Mouse (Mus musculus) C2C12 (cell line): ENCODE data around the gene Cnn2. TPM values are rescaled to one million over a fixed set of nuclear protein-coding genes. Genes with fewer than 3 reads are reported as not detected.

Experiments used
- H3K27me3 ChIP-seq: one replicate; pipeline ENCODE4 v1.6.1; 2011; ENCODE audit not compliant: control insufficient read depth, insufficient read depth, insufficient read length
- H3K36me3 ChIP-seq: one replicate; pipeline ENCODE4 v1.6.1; 2011; ENCODE audit not compliant: control insufficient read depth, insufficient read depth
- H3K4me3 ChIP-seq: one replicate; pipeline ENCODE4 v1.5.1; 2011; ENCODE audit warnings: mild to moderate bottlenecking, control low read depth; ENCODE audit not compliant: poor library complexity, insufficient read depth, severe bottlenecking
- H3K79me2 ChIP-seq: one replicate; pipeline ENCODE4 v1.6.1; 2011; ENCODE audit not compliant: control insufficient read depth, insufficient read depth
- H3K79me3 ChIP-seq: one replicate; pipeline ENCODE4 v1.6.1; 2011; ENCODE audit warnings: low read depth, control low read depth
- H3ac ChIP-seq: one replicate; pipeline ENCODE3; 2011; ENCODE audit warnings: low read depth; ENCODE audit not compliant: control insufficient read depth, insufficient read length
- CEBPB ChIP-seq: IDR thresholded peaks from one replicate; pipeline ENCODE4 v1.6.1; 2011; ENCODE audit warnings: low read depth, mild to moderate bottlenecking, control low read depth, moderate library complexity
- CTCF ChIP-seq: IDR thresholded peaks from one replicate; pipeline ENCODE4 v1.5.1; 2011; ENCODE audit not compliant: control insufficient read depth, insufficient read depth, insufficient read length
- FOSL1 ChIP-seq: IDR thresholded peaks from one replicate; pipeline ENCODE4 v1.8.0; 2011; ENCODE audit warnings: mild to moderate bottlenecking, low read length; ENCODE audit not compliant: poor library complexity, insufficient read depth, severe bottlenecking
- MAX ChIP-seq: IDR thresholded peaks from one replicate; pipeline ENCODE4 v1.6.1; 2011; ENCODE audit warnings: mild to moderate bottlenecking, control low read depth
- MYOD1 ChIP-seq: IDR thresholded peaks from one replicate; pipeline ENCODE4 v1.6.1; 2011; ENCODE audit warnings: low read depth; ENCODE audit not compliant: control insufficient read depth, insufficient read length
- MYOG ChIP-seq: IDR thresholded peaks from one replicate; pipeline ENCODE4 v1.6.1; 2011; ENCODE audit not compliant: control insufficient read depth, insufficient read length; ENCODE audit errors: extremely low read depth
- USF1 ChIP-seq: IDR thresholded peaks from one replicate; pipeline ENCODE4 v1.6.1; 2011; ENCODE audit warnings: low read depth, mild to moderate bottlenecking, control low read depth, moderate library complexity
- polyA plus RNA-seq: library from polyadenylated mRNA; unstranded; fragments of >200 nt; fragmentation: generic; extraction: Trizol; gene quantifications from one replicate; pipeline ENCODE4 v1.2.1, GENCODE M21; 2012; ENCODE audit warnings: missing spikeins

The Cnn2 gene
- polyA plus RNA-seq, 1 experiment, result 437 TPM

DNA sequence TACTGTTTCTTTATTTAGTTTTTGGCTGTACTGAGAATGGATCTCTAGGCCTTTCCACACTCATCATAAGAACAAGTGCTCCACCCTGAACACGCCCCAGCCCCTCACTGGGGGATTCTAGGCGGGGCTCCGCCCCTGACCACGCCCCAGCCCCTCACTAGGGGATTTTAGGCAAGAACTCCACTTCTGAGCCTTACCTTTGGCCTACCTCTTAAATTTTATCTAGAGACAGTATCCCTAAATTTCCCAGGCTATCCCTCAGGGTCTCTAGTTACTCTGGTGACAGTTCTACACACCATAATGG is 36.6 kb downstream of the Cnn2 start:
- no peak for TF ChIP-seq CEBPB
- no peak for TF ChIP-seq CTCF
- no peak for TF ChIP-seq FOSL1
- TF ChIP-seq MYOG, result no peak
- no peak for TF ChIP-seq USF1
- no peak for TF ChIP-seq MYOD1
- no peak for TF ChIP-seq MAX
- Histone ChIP-seq H3K36me3 (no peaks in the 10 kb centered on the region), H3K79me3 (no peaks in the 10 kb centered on the region), H3K27me3 (no peaks in the 10 kb centered on the region), H3K4me3 (no peak overlapping the region), H3K79me2 (no peaks in the 10 kb centered on the region), H3ac (no peak overlapping the region)

DNA sequence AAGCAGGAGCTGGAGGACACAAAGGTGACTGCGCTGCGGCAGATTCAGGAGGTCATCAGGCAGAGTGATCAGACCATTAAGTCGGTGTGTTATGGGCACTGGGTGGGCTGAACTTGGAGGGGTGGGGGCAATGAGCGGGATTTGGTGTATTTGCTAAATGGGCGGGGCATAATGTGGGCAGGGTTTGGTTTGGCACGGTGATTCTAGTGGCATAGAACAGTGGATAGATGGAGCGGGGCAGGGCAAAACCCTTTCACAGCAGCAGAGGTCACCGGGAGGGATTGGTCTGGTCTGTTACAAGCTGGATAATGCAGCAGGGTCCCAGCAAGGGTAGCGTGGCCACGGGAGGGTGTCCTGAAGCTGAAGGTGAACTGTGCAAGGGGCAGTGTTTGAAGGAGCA is 37.1 kb downstream of the Cnn2 start:
- Histone ChIP-seq H3K4me3 (no peak overlapping the region), H3ac (no peak overlapping the region), H3K27me3 (no peaks in the 10 kb centered on the region), H3K79me3 (no peaks in the 10 kb centered on the region), H3K36me3 (no peaks in the 10 kb centered on the region), H3K79me2 (no peaks in the 10 kb centered on the region)
- TF ChIP-seq MYOG (no peak), FOSL1 (no peak), USF1 (no peak), MAX (no peak), CEBPB (no peak), CTCF (no peak), MYOD1 (no peak)

DNA sequence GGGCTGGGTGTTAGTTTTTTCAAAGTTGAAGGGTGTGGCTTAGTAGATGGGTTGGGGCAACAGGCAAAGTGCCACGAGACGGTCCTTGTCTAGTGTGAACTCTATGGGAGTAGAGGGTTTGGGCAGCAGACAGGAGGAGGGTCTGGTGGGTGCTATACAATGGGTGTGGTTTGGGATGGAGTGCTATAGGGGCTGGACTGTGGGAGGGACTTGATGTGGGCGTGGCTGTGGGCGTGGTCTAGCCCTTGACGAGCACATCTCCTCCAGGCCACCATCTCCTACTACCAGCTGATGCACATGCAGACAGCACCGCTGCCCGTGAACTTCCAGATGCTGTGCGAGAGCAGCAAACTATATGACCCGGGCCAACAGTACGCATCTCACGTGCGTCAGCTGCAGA is 37.5 kb downstream of the Cnn2 start:
- Histone ChIP-seq H3K4me3 (no peak overlapping the region), H3K79me3 (no peaks in the 10 kb centered on the region), H3K36me3 (no peaks in the 10 kb centered on the region), H3K79me2 (no peaks in the 10 kb centered on the region), H3K27me3 (no peaks in the 10 kb centered on the region), H3ac (no peak overlapping the region)
- TF ChIP-seq MYOG, result no peak
- TF ChIP-seq CTCF, result no peak
- TF ChIP-seq FOSL1, result no peak
- no peak for TF ChIP-seq USF1
- no peak for TF ChIP-seq MYOD1
- TF ChIP-seq MAX, result no peak
- TF ChIP-seq CEBPB, result no peak

GRCm38 (mm10) chr10:80027681-80028520 is 39.5 kb downstream of the Cnn2 start:
- no peaks in the 10 kb centered on the region for H3K36me3 ChIP-seq
- no peaks in the 10 kb centered on the region for H3K79me3 ChIP-seq
- TF ChIP-seq CEBPB (no peak), CTCF (no peak), FOSL1 (no peak), MYOG (no peak), MAX (no peak), MYOD1 (no peak), USF1 (no peak)
- H3ac ChIP-seq, result no peak overlapping the region
- no peaks in the 10 kb centered on the region for H3K79me2 ChIP-seq
- H3K27me3 ChIP-seq, result no peaks in the 10 kb centered on the region
- H3K4me3 ChIP-seq, result no peak overlapping the region

GRCm38 (mm10) chr10:80028521-80028846 is 40.1 kb downstream of the Cnn2 start:
- Histone ChIP-seq H3K4me3 (no peak overlapping the region), H3K79me3 (no peaks in the 10 kb centered on the region), H3K36me3 (no peaks in the 10 kb centered on the region), H3ac (no peak overlapping the region), H3K27me3 (no peaks in the 10 kb centered on the region), H3K79me2 (no peaks in the 10 kb centered on the region)
- TF ChIP-seq CTCF, result no peak

DNA sequence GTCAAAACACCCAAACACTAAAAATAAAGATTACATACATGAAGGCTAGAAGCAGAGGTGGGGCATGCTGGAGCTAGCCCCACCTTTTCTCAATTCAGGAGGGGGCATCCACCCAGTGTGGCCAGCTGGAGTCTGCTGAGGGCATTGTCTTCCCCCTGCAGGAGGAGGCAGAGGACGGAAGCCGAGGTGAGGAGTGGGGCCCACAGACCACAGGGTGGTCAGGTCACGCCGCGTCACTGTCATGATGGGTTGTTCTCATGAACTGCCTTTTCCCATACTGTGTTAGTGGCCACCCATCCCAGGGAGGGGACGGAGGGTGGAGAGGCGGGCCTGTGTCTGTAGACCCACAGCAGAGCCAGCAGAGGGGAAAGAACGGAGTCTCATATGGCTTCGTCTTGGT is 41.8 kb downstream of the Cnn2 start:
- Histone ChIP-seq H3K79me2 (peaks cover 2% of the 10 kb centered on the region), H3K27me3 (no peaks in the 10 kb centered on the region), H3ac (no peak overlapping the region), H3K36me3 (peaks cover 8% of the 10 kb centered on the region), H3K79me3 (no peaks in the 10 kb centered on the region), H3K4me3 (no peak overlapping the region)
- no peak for TF ChIP-seq MAX
- no peak for TF ChIP-seq MYOD1
- no peak for TF ChIP-seq USF1
- no peak for TF ChIP-seq MYOG
- no peak for TF ChIP-seq CEBPB
- no peak for TF ChIP-seq FOSL1
- no peak for TF ChIP-seq CTCF
